15 mouse cellular contexts compared by ENCODE assay signal in genomic region chr6:30072476-30072875, GRCm38 (mm10). TPM values are rescaled to one million over a fixed set of nuclear protein-coding genes. Genes with fewer than 3 reads are reported as not detected.
DNase-seq lines count a peak whose midpoint lies in the region; ATAC-seq and TF ChIP-seq lines count a peak whose summit lies in the region.
"Had no signal": no experiment of that assay in that cellular context is flagged by ENCODE, and none has a peak within 500 bp of the region (broad histone marks: within the 10 kb centered on the region; RNA-seq: fewer than 3 reads in every experiment).

No protein-coding gene starts in this region.

- 83% methylated on average over 3 of the region's 3 CpGs for WGBS in intestine, postnatal 0 days
- 86% methylated on average over 3 of the region's 3 CpGs for WGBS in intestine, embryonic 15.5 days
- 86% methylated on average over 3 of the region's 3 CpGs for WGBS in limb, embryonic 10.5 days

- no peak overlapping the region for H3K27ac ChIP-seq in intestine, postnatal 0 days (ENCODE audit: low read depth, low read length)
- H3K27ac ChIP-seq in intestine, embryonic 15.5 days, result no peak overlapping the region
- H3K27ac ChIP-seq in limb, embryonic 10.5 days, result no peak overlapping the region

- H3K4me1 ChIP-seq in intestine, postnatal 0 days (replicated peaks; ENCODE audit: control insufficient read depth, insufficient read depth, low read length), result no peaks in the 10 kb centered on the region
- H3K4me1 ChIP-seq in intestine, embryonic 15.5 days (replicated peaks), result no peaks in the 10 kb centered on the region
- H3K4me1 ChIP-seq in limb, embryonic 10.5 days, result peaks cover 5% of the 10 kb centered on the region

- no peak overlapping the region for H3K4me2 ChIP-seq in intestine, postnatal 0 days (replicated peaks; ENCODE audit: low read depth)
- no peak overlapping the region for H3K4me2 ChIP-seq in intestine, embryonic 15.5 days (replicated peaks)
- H3K4me2 ChIP-seq: heart, embryonic 11.5 days had no signal

- H3K27me3 ChIP-seq in intestine, postnatal 0 days (replicated peaks; ENCODE audit: control insufficient read depth, insufficient read depth, low read length), result no peaks in the 10 kb centered on the region
- H3K27me3 ChIP-seq in intestine, embryonic 15.5 days (replicated peaks), result no peaks in the 10 kb centered on the region
- H3K27me3 ChIP-seq in limb, embryonic 10.5 days (ENCODE audit: low read depth, poor library complexity, severe bottlenecking), result no peaks in the 10 kb centered on the region
- H3K27me3 ChIP-seq: megakaryocyte, embryonic 14.5 days had no signal

- peak; percentile 15 for DNase-seq in lung, postnatal 36 days
- DNase-seq in lung, postnatal 25 days (ENCODE audit: low spot score), result no peak
- no peak for DNase-seq in limb, embryonic 10.5 days (ENCODE audit: low spot score)
- DNase-seq in right cerebral cortex, postnatal 10 days (ENCODE audit: low spot score in 2 of 2), result no peak
- DNase-seq: adrenal gland, postnatal 10 days; cerebellum, adult 9-10 months; gastrocnemius, postnatal 10 days; heart, postnatal 4 days; kidney, adult 11 months had no signal

- no peaks in the 10 kb centered on the region for H3K9me3 ChIP-seq in intestine, postnatal 0 days (ENCODE audit: control insufficient read depth)
- H3K9me3 ChIP-seq in intestine, embryonic 15.5 days, result no peaks in the 10 kb centered on the region
- no peaks in the 10 kb centered on the region for H3K9me3 ChIP-seq in limb, embryonic 10.5 days (replicated peaks)
- H3K9me3 ChIP-seq: megakaryocyte, embryonic 14.5 days had no signal

- no peak for ATAC-seq in intestine, postnatal 0 days
- ATAC-seq in intestine, embryonic 15.5 days, result no peak
- ATAC-seq in erythroblast, adult 5-6 weeks (replicated peaks; ENCODE audit: low FRiP score, poor library complexity, severe bottlenecking), result peak; percentile 63; the same call in 1 of the 2 replicates
- ATAC-seq: forebrain, embryonic 14.5 days had no signal

- no peaks in the 10 kb centered on the region for H3K36me3 ChIP-seq in intestine, postnatal 0 days (ENCODE audit: control insufficient read depth, insufficient read depth)
- no peaks in the 10 kb centered on the region for H3K36me3 ChIP-seq in intestine, embryonic 15.5 days
- H3K36me3 ChIP-seq in limb, embryonic 10.5 days, result peaks cover 7% of the 10 kb centered on the region; the same call in 1 of the 2 replicates

- no peak overlapping the region for H3K4me3 ChIP-seq in intestine, postnatal 0 days (ENCODE audit: low read depth, low read length)
- no peak overlapping the region for H3K4me3 ChIP-seq in intestine, embryonic 15.5 days (replicated peaks)
- H3K4me3 ChIP-seq in limb, embryonic 10.5 days, result no peak overlapping the region
- H3K4me3 ChIP-seq: megakaryocyte, embryonic 14.5 days had no signal

- peak; percentile 44 for TF ChIP-seq CTCF in intestine, postnatal 0 days (IDR thresholded peaks at IDR 0.05; ENCODE audit: low read depth)

- no peak overlapping the region for H3K9ac ChIP-seq in intestine, postnatal 0 days (ENCODE audit: low read depth, low read length)
- no peak overlapping the region for H3K9ac ChIP-seq in intestine, embryonic 15.5 days

RNA-seq across cellular contexts. Expression of gene Nrf1, which starts 24.7 kb away (rescaled TPM):
- polyA plus RNA-seq in intestine, postnatal 0 days (2015; fragmentation: Nextera tagmentation; extraction: Ambion mirVana), result 14.0 and 14.6 TPM in 2 replicates
- polyA plus RNA-seq in intestine, embryonic 15.5 days (2015; fragmentation: Nextera tagmentation; extraction: Ambion mirVana), result 40.9 and 47.8 TPM in 2 replicates
- 23.4 and 29.4 TPM in 2 replicates for total RNA-seq in erythroblast, adult 5-6 weeks (2015; ENCODE audit: low replicate concordance)
- 52.6 and 58.6 TPM in 2 replicates for total RNA-seq in erythroblast, adult 5-6 weeks (2017; ENCODE audit: low replicate concordance)
- polyA plus RNA-seq in limb, embryonic 10.5 days (2016; fragmentation: Nextera tagmentation; extraction: Ambion mirVana), result 99.2 and 99.6 TPM in 2 replicates
